Mouse (Mus musculus) cerebellum, adult 2 months (tissue): ENCODE data around the gene Ly75. TPM values are rescaled to one million over a fixed set of nuclear protein-coding genes. Genes with fewer than 3 reads are reported as not detected.

Experiments
- DNase-seq, 2 experiments: peaks; one replicate each; pipeline ENCODE4 v3.0.0; 2021
- H3K27ac ChIP-seq: fragments of 200-500 bp; 2 replicates; pipeline ENCODE4 v1.5.1; 2012; ENCODE audit warnings: low read length, control low read depth, inconsistent platforms; ENCODE audit not compliant: insufficient read depth
- H3K27me3 ChIP-seq: fragments of 200-500 bp; 2 replicates; pipeline ENCODE4 v1.6.1; 2012; ENCODE audit warnings: inconsistent platforms, mild to moderate bottlenecking, low read length, moderate library complexity; ENCODE audit not compliant: control insufficient read depth, insufficient read depth
- H3K4me1 ChIP-seq: fragments of 200-500 bp; 2 replicates; pipeline ENCODE4 v1.6.1; 2011; ENCODE audit warnings: low read length; ENCODE audit not compliant: control insufficient read depth, insufficient read depth
- H3K4me3 ChIP-seq: fragments of 200-500 bp; replicated peaks from 2 replicates; pipeline ENCODE3; 2011; ENCODE audit warnings: mild to moderate bottlenecking, low read depth, low read length, control low read depth; ENCODE audit not compliant: insufficient read depth
- CTCF ChIP-seq: fragments of 200-500 bp; IDR thresholded peaks from 2 replicates; pipeline ENCODE4 v1.5.1; 2011; ENCODE audit warnings: low read depth, mild to moderate bottlenecking, control low read depth, low read length, moderate library complexity, borderline replicate concordance; ENCODE audit not compliant: insufficient read depth
- POLR2A ChIP-seq: fragments of 200-500 bp; IDR thresholded peaks from 2 replicates; pipeline ENCODE4 v1.6.1; 2011; ENCODE audit warnings: low read length, control low read depth, borderline replicate concordance; ENCODE audit not compliant: insufficient read depth
- WGBS: fragments of 180-500 bp; shearing (Covaris S2); methylation state at CpG from one replicate; pipeline ENCODE4 v1.1.7; 2018; 5-methylcytosine and 5-hydroxymethylcytosine counted together
- polyA plus RNA-seq: library from polyadenylated mRNA; depleted of rRNA; stranded (reverse); fragments of >200 nt; gene quantifications from 2 replicates; pipeline ENCODE4 v1.2.3, GENCODE M21; 2012

Ly75 gene
- polyA plus RNA-seq, 1 experiment, result 0.92 TPM

DNA sequence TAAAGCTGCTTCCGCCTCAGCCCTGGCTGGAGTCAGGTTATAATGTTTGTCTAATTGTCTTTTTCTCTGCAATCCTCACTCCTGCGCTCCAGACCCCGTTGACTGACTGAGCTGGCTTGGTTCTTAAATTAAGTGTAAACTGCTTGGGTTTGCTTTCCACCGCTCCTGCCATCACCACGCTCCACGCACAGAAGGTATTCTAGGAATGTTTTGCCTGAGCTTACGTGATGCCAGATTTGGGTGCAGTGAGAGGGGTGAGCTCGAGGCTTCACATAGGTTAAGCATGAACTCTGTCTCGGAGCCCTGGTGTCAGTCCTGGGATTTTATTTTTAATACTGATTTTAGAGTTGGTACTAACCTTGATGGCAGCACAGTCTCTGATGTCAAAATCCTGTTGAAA, 45.2 kb downstream of the Ly75 start:
- Histone ChIP-seq H3K27ac (no peak overlapping the region), H3K4me1 (no peaks in the 10 kb centered on the region; the same call in 1 of the 2 replicates), H3K27me3 (no peaks in the 10 kb centered on the region), H3K4me3 (no peak overlapping the region)
- TF ChIP-seq CTCF (no peak), POLR2A (no peak)
- DNase-seq, result no peak
- WGBS, result 47% methylated on average over 9 of the region's 9 CpGs

DNA sequence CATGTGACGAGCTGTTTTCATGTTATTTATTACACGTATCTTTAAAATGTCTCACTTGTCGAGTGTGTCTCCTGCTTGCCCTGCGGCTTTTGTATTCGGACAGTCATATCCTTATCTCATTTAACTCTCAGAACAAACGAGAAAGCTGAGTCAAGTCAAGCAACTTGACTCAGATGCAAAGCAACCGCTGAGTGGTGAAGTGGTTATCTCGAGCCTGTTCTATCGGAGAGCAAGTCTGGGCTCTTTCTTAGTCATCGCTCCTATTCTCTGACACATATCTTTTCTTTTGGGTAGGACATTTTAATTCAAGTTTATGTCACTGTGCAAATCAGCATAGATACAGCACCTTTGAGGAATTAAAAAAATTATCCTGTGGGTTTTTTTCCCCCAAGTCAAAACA, 54.5 kb downstream of the Ly75 start:
- Histone ChIP-seq H3K4me3 (no peak overlapping the region), H3K4me1 (no peaks in the 10 kb centered on the region), H3K27me3 (no peaks in the 10 kb centered on the region), H3K27ac (no peak overlapping the region)
- no peak for TF ChIP-seq CTCF
- no peak for TF ChIP-seq POLR2A
- DNase-seq, result no peak
- 95% methylated on average over 10 of the region's 10 CpGs for WGBS

DNA sequence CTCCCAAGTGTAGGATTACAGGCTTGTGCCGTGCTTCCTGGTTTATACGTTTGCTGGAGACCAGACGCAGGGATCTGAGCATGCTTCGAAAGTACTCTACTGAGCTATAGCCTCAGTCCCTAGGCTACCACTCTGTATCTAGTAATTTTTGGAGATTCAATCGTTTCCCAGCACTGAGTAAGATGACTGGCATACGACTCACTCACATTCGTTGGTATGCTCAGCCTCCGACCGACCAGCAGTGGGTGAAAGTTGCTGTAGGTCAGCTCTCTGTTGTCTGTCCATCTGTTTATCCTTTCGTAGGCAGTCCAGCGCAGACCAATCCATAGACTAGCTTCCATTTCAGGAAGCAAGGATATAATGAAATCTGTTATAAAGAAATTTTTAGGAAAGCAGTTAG, 55.5 kb downstream of the Ly75 start:
- DNase-seq, result no peak
- H3K27me3 ChIP-seq, result no peaks in the 10 kb centered on the region
- 91% methylated on average over 11 of the region's 11 CpGs for WGBS

DNA sequence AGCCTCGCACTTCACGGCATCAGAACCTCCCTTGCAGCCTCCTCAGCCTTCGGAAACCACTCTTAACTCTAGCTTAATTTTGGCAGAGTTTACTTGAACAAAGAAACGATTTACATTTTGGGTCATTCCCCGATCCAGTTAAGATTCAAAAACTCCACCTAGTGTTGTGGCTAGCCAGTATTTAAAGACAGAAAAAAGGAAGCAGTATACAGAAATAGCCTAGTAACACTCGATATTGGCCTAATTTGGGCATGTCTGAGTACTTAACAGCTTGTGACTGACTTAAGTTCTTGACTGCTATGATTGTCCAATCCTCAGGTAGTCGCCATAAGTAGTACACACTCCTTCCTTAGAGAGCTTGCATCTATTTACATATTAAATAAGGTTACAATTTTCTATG, 56.2 kb downstream of the Ly75 start:
- no peak overlapping the region for H3K27ac ChIP-seq
- no peak for DNase-seq
- no peaks in the 10 kb centered on the region for H3K27me3 ChIP-seq
- H3K4me1 ChIP-seq, result no peaks in the 10 kb centered on the region
- no peak for TF ChIP-seq CTCF
- WGBS, result 89% methylated on average over 7 of the region's 7 CpGs
- no peak overlapping the region for H3K4me3 ChIP-seq

More for the DNA sequence above, 55.5 kb downstream of the Ly75 start:
- TF ChIP-seq POLR2A (no peak), CTCF (no peak)
- Histone ChIP-seq H3K4me3 (no peak overlapping the region), H3K27ac (no peak overlapping the region), H3K4me1 (no peaks in the 10 kb centered on the region)

DNA sequence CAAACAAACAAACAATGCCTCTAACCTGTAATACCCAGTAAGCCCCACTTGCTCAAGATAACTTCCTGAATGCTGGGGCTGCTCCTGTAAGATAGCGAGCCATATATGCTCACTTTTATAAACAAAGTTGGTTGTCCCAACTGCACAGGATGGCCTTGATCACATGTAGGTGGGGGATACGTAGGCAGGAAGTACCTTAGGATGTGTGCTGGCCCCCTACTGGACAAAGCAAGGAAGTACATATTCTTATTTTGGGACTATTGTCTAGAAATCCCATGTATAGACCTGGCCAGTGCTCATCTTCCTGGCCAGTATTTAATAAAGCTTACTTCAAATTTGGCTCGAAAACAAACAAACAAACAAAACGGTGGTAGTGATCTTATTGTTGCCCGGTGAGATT, 59.7 kb downstream of the Ly75 start:
- no peak for DNase-seq
- Histone ChIP-seq H3K27me3 (no peaks in the 10 kb centered on the region), H3K27ac (no peak overlapping the region), H3K4me1 (no peaks in the 10 kb centered on the region), H3K4me3 (no peak overlapping the region)
- TF ChIP-seq POLR2A (no peak), CTCF (0 out of 2 replicates have a peak, but pooled peaks have one; percentile 11)
- 85% methylated on average over 5 of the region's 5 CpGs for WGBS

DNA sequence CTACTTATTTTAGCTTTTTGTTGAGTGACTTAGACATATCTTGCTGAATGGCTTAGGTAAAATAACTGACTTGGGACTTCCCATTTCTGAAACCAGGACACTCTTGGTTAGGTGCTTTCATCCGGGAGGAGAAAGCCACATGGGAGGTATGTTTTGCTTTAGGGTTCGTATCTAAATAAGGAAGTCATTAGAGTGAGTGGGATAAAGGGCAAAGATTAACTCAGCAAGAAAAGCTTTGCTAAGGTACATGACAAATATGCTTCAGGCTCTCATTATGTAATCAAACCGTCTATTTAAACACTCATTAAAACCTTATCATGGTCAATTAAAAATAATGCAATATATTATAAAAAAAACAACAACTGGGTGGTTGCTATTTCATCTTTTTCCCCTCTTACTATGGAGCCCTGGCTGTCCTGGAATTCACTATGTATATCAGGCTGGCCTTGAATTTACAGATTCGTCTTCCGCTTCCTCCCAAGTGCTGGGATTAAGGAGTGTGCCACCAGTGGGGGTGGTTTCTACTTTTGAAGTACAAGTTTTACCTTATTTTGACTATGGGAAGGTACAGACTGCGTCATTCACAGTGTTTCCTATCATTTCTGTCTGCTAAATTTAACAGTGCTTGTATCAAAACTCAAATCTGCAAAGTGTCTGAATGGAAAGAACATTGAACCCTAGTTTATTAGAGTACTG, 60.9 kb downstream of the Ly75 start:
- WGBS, result 80% methylated on average over 6 of the region's 6 CpGs
- Histone ChIP-seq H3K4me3 (no peak overlapping the region), H3K27me3 (no peaks in the 10 kb centered on the region), H3K27ac (no peak overlapping the region), H3K4me1 (no peaks in the 10 kb centered on the region)
- TF ChIP-seq POLR2A (no peak), CTCF (no peak)
- DNase-seq, result no peak

DNA sequence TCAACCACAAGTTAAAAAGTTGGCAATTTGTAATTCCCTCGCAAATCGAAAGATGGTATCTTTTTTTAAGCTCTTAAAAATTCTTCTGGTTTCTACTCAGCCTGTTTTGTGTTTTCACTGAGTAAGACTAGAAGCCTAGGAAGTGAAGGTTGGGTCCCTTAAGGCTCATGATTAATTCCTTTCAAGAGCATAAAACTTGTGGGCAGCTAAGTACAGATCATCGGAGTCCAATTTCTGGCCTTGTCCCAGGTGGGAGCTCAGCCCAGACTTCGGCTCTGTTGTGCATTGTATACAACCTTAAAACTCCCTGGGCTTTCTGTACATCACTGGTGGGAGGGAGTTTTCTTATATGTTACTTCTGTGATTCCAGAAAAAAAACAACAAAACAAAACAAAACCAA, 79.3 kb downstream of the Ly75 start:
- TF ChIP-seq CTCF (no peak), POLR2A (no peak)
- Histone ChIP-seq H3K4me3 (no peak overlapping the region), H3K27me3 (no peaks in the 10 kb centered on the region), H3K4me1 (no peaks in the 10 kb centered on the region), H3K27ac (no peak overlapping the region)
- DNase-seq, result no peak
- 63% methylated on average over 4 of the region's 4 CpGs for WGBS

DNA sequence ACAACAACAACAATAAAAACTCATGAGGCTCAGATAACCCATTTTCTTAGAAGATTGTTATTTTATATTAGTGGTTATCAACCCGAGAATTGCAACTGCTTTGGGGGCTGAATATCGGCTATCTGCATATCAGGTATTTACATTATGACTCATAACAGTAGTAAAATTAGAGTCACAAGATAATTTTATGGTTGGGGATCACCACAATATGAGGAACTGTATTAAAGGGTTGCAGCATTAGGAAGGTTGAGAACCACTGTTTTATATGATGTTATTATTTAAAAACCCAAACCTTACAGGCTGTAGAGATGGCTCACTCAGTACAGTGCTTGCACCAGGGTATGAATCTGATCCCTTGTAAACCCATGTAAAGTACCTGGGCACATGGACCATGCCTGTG, 83.8 kb downstream of the Ly75 start:
- H3K27me3 ChIP-seq, result no peaks in the 10 kb centered on the region
- over 99% methylated on average over 2 of the region's 2 CpGs for WGBS
- no peak for TF ChIP-seq POLR2A

More for the DNA sequence above, 83.8 kb downstream of the Ly75 start:
- Histone ChIP-seq H3K4me3 (no peak overlapping the region), H3K4me1 (no peaks in the 10 kb centered on the region), H3K27ac (no peak overlapping the region)
- DNase-seq, result no peak
